Mouse (Mus musculus): ENCODE measurements at regions not wholly inside any gene's neighbourhood (a gene's known extent, or its start where the extent isn't known, plus 50 kb on each side); places are given as distances from the start of the nearest gene placed in this dataset.
A peak's percentile ranks its signal among the peaks of the same experiment; 100 is the strongest.
"Not testable (repeated sequence)": the region's sequence is repeated elsewhere in the genome, so short reads cannot be mapped to it uniquely, and the experiment has no call there.

- TF ChIP-seq CTCF (conservative IDR thresholded peaks at IDR 0.05) = peak; percentile 56
- H3K4me3 ChIP-seq = no peak overlapping the region
- no peak for DNase-seq (ENCODE audit: low spot score in 2 of 2)
- no peak overlapping the region for H3K27ac ChIP-seq
Observed at GRCm38 (mm10) chr4:23567827-23568226, 928.4 kb upstream of the Mms22l start.

GRCm38 (mm10) chr4:23573013-23573412, 923.2 kb upstream of the Mms22l start:
- no peak overlapping the region for H3K4me3 ChIP-seq
- TF ChIP-seq CTCF (conservative IDR thresholded peaks at IDR 0.05) = no peak
- no peak for DNase-seq (ENCODE audit: low spot score in 2 of 2)
- no peak overlapping the region for H3K27ac ChIP-seq

GRCm38 (mm10) chr4:23587412-23587811, 908.8 kb upstream of the Mms22l start:
- Histone ChIP-seq H3K27ac (no peak overlapping the region), H3K4me3 (no peak overlapping the region)
- no peak for DNase-seq (ENCODE audit: low spot score in 2 of 2)
- no peak for TF ChIP-seq CTCF (conservative IDR thresholded peaks at IDR 0.05)

- no peak for TF ChIP-seq CTCF (conservative IDR thresholded peaks at IDR 0.05)
- H3K27ac ChIP-seq = no peak overlapping the region
- DNase-seq (ENCODE audit: low spot score in 2 of 2) = no peak
- H3K4me3 ChIP-seq = no peak overlapping the region
Observed at GRCm38 (mm10) chr4:23590883-23591282, 905.4 kb upstream of the Mms22l start.

- no peak for DNase-seq (ENCODE audit: low spot score in 2 of 2)
- H3K4me3 ChIP-seq = no peak overlapping the region
- H3K27ac ChIP-seq = no peak overlapping the region
- no peak for TF ChIP-seq CTCF (conservative IDR thresholded peaks at IDR 0.05)
Observed at GRCm38 (mm10) chr4:23591593-23591992, 904.7 kb upstream of the Mms22l start.

GRCm38 (mm10) chr4:23600070-23600469, 896.2 kb upstream of the Mms22l start:
- no peak overlapping the region for H3K4me3 ChIP-seq
- DNase-seq (ENCODE audit: low spot score in 2 of 2) = no peak
- TF ChIP-seq CTCF (conservative IDR thresholded peaks at IDR 0.05) = no peak
- no peak overlapping the region for H3K27ac ChIP-seq

- Histone ChIP-seq H3K27ac (peak overlapping the region; percentile 46; the same call in 1 of the 2 replicates), H3K4me3 (peak overlapping the region; percentile 44)
- no peak for DNase-seq (ENCODE audit: low spot score in 2 of 2)
Observed at GRCm38 (mm10) chr4:23601426-23602293, 894.6 kb upstream of the Mms22l start.

GRCm38 (mm10) chr4:23602294-23602932, 893.8 kb upstream of the Mms22l start:
- Histone ChIP-seq H3K27ac (no peak overlapping the region; the same call in 1 of the 2 replicates), H3K4me3 (peak overlapping the region; percentile 38)
- DNase-seq (ENCODE audit: low spot score in 2 of 2) = no peak
- TF ChIP-seq CTCF (conservative IDR thresholded peaks at IDR 0.05) = no peak

More at GRCm38 (mm10) chr4:23601426-23602293, 894.6 kb upstream of the Mms22l start:
- no peak for TF ChIP-seq CTCF (conservative IDR thresholded peaks at IDR 0.05)

- peak; percentile 64 for TF ChIP-seq CTCF (conservative IDR thresholded peaks at IDR 0.05)
- Histone ChIP-seq H3K4me3 (no peak overlapping the region), H3K27ac (no peak overlapping the region)
- no peak for DNase-seq (ENCODE audit: low spot score in 2 of 2)
Observed at GRCm38 (mm10) chr4:23607348-23607747, 888.9 kb upstream of the Mms22l start.

- Histone ChIP-seq H3K4me3 (no peak overlapping the region), H3K27ac (no peak overlapping the region)
- no peak for DNase-seq (ENCODE audit: low spot score in 2 of 2)
- no peak for TF ChIP-seq CTCF (conservative IDR thresholded peaks at IDR 0.05)
Observed at GRCm38 (mm10) chr4:23621208-23621607, 875.0 kb upstream of the Mms22l start.

- TF ChIP-seq CTCF (conservative IDR thresholded peaks at IDR 0.05) = no peak
- no peak overlapping the region for H3K4me3 ChIP-seq
- no peak overlapping the region for H3K27ac ChIP-seq
- DNase-seq (ENCODE audit: low spot score in 2 of 2) = no peak
Observed at GRCm38 (mm10) chr4:23622231-23622630, 874.0 kb upstream of the Mms22l start.

- H3K27ac ChIP-seq = no peak overlapping the region
- TF ChIP-seq CTCF (conservative IDR thresholded peaks at IDR 0.05) = no peak
- DNase-seq (ENCODE audit: low spot score in 2 of 2) = no peak
- no peak overlapping the region for H3K4me3 ChIP-seq
Observed at GRCm38 (mm10) chr4:23636231-23636928, 859.9 kb upstream of the Mms22l start.

- Histone ChIP-seq H3K27ac (no peak overlapping the region), H3K4me3 (no peak overlapping the region)
- TF ChIP-seq CTCF (conservative IDR thresholded peaks at IDR 0.05) = no peak
- no peak for DNase-seq (ENCODE audit: low spot score in 2 of 2)
Observed at GRCm38 (mm10) chr4:23636929-23637235, 859.4 kb upstream of the Mms22l start.

GRCm38 (mm10) chr4:23656671-23657070, 839.6 kb upstream of the Mms22l start:
- H3K27ac ChIP-seq; DNase-seq (ENCODE audit: low spot score in 2 of 2); H3K4me3 ChIP-seq: not testable (repeated sequence)

Measured in layer of hippocampus, adult 2 months (tissue).